Mouse (Mus musculus) heart, adult 2 months (tissue): ENCODE results near the gene Cyp2b23.

ENCODE experiments used
- CTCF ChIP-seq: fragments of 200-600 bp; IDR thresholded peaks from 2 replicates; pipeline ENCODE4 v1.8.1; 2022; ENCODE audit warnings: antibody characterized with exemption, mild to moderate bottlenecking, moderate library complexity
- EP300 ChIP-seq: fragments of 200-500 bp; IDR thresholded peaks from 2 replicates; pipeline ENCODE4 v1.6.1; 2011; ENCODE audit warnings: low read depth, low read length, control low read depth; ENCODE audit not compliant: insufficient read depth
- POLR2A ChIP-seq: fragments of 200-500 bp; IDR thresholded peaks from 2 replicates; pipeline ENCODE4 v1.6.1; 2011; ENCODE audit warnings: mild to moderate bottlenecking, low read depth, low read length, control low read depth; ENCODE audit not compliant: insufficient read depth

DNA sequence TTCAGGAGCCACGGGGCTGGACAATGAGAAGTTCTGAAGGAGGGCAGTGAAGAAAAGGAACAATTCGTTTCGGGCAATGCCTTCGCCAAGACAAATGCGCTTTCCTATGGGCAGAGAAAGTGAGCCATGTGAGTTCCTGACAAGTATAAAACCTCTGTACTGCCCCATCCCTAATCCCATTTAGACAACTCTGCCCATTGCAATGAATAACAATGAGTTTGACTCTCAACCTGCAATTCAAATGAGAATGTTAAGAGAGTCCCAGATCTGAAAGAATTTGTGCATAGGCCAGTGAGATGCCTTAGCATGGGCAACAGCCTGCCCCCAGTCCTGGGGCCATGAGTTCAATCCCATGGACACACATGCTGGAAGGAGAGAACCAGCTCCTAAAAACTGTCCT, 20.2 kb downstream of the Cyp2b23 start:
- TF ChIP-seq CTCF (no peak), EP300 (no peak), POLR2A (no peak)
